Mouse (Mus musculus) kidney, adult 8-10 months (tissue): Measurements from ENCODE around the gene Dync1h1.
"Not testable (repeated sequence)": the region's sequence is repeated elsewhere in the genome, so short reads cannot be mapped to it uniquely, and the experiment has no call there.

ENCODE experiments used
- DNase-seq, 2 experiments: peaks; one replicate each; pipeline ENCODE4 v3.0.0; 2022

Gene Dync1h1

DNA sequence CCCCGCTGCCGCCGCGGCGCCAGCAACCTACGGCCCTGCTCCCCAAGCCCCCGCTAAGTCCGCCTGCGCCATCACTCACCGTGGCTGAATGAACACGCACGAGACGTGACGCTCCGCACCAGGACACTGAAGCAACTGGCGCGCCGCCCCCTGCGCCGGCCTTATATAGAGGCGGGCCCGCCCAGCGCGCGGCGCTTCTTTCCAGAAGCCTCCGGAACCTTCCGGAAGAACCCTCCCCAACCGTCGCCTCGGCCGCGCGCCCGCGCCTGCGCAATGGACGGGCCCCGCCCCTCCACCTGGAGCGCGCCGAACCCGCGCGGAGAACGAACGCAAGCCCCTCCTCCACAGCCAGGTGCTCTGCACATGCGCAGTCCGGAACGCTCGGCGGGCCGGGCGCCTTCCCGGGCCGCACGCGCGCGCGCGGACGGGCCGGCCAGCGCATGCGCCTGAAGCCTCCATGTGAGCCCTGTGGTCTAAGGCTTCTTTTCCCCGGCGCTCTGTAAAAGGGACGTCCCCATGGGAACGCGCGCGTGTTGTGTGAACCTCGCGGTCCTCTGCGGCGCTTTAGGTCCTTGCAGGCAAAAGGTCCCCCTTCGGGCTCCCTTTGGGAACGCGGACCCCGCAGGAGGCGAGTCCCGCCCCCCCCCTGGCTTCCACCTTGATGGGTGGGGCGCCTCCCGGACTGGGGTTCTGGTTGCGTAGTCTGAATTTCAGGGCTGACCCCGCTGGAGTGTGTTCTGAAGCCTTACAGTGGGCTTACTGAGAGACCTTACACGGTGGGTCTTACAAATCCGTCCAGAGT is 95.1 kb downstream of the Dync1h1 start:
- peak; percentile 96 to 97 for DNase-seq

DNA sequence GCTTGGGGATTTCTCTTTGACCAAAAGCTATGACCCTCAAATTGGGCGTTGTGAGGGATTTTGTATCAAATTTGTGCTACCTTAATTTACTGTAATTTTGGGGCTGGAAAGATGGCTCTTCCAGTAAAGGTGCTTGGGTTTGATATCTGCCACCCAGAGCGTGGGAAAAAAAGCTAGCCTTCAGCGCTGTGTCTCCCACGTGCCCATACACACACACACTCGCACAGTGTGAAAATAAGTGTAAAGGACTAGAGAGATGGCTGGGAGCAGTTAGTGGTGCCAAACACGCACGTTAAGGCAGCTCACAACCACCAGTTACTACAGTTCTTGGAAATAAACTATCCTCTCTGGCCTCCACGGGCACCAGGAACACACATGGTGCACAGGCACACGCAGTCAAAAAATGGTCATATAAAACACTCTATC is 95.7 kb downstream of the Dync1h1 start:
- DNase-seq: no peak

DNA sequence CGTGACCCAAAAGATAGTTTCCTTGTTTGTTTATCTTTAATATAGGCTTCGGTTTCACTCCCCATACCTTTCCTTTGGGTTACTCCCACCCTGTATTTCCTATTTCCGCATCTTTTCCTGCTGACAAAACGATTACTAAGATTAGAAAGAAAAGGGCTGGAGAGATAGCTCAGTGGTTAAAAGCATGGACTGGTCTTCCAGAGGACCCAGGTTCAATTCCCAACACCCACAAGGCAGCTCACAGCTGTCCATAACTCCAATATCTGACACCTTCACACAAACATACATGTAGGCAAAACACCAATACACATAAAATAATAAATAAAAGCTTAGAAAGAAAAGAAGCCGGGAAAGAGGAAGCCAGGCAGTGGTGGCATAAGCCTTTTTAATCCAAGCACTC is 96.2 kb downstream of the Dync1h1 start:
- no peak for DNase-seq

DNA sequence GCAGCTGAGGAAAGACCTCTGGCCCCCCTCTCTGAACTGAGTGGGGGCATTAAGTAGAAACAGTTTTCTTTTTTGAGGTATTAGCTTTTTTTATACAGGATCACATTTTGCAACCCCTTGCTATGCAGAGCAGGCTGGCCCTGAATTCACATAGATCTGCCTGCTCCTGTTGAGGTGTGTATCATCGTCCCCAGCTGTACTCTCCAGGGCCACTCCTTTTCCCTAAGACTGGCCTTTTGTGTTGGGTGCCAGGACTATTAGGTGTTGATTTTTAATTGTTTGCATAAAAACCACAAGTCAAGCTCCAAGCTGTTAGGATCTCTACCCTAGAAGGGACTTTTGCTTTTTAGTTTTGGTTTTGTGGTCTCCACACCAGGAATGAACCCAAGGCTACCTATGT is 96.8 kb downstream of the Dync1h1 start:
- DNase-seq: no peak

DNA sequence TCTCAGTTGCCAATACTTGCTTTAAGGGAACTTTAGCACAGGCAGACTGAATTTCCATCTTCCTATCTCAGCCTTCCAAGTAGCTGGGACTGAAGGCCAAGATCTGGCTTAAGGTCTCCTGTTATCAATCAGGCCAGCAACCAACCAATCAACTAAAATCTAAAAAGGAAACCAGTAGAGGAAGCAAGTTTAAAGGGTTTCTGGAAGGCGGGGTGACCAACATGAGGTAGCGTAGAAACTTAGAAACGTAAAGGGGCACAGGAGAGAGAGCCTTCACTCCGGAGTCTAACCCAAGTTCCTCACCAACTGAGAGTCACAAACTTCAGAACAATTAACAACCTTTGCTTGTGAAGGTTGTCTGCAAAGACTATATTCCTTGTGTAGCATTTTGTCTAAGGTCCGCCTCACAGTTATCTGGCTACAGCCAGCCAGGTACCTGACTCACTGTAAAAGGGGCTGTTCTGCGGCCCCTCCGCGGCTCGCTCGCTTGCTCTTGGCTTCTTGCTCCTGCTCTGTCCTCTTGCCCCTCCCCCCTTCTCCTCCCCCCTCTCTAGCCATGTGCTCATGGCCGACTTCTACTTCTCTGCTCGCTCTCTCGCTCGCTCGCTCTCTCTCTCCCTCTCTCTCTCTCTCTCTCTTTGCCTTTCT is 97.4 kb downstream of the Dync1h1 start:
- no peak for DNase-seq

DNA sequence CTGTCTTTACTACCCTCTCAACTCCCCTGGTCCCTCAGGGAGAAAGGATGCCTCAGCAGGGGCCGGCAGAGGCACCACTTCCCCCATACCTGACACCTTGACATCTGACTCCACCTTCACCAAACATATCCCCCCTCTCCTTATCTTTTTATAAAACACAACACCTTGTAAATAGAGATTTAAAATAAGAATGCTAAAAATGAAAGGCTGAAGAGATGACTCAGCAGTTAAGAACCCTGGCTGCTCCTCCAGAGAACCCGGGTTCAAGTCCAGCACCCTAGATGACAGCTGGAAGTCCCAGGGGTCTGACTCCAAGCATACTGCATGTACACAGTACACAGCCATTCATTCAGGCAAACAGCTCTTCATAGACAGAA is 97.9 kb downstream of the Dync1h1 start:
- DNase-seq: no peak

DNA sequence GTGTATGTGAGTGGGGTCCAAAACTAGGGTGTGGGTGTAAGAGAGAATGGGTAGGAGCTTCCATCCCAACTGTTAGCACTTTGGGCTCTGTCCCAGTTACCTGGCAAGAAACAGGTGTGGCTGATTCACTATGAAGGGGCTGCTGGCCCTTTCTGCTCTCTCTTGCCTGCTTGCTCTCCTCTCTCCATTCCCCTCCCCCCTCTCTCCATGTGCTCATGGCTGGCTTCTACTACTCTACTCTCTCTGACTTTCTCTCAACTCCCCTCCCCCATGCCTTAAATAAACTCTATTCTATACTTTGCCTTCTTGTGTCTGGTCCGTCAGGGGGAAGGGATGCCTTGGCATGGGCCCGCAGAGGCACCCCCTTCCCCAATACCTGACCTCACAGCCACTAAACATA is 99.5 kb downstream of the Dync1h1 start:
- no peak for DNase-seq

DNA sequence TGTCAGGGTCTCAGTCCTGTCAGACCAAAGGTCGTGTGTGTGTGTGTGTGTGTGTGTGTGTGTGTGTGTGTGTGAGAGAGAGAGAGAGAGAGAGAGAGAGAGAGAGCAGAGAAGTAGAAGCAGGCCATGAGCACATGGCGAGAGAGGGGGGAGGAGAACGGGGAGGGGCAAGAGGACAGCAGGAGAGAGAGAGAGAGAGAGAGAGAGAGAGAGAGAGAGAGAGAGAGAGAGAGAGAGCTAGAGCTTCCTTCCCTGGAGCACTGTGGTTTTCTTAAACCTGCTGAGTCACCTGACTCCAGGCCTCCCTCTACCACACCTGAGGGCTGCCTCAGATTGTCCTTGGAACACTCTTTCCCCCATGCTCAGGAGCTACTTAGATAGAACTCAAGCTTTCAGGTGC is 100.1 kb downstream of the Dync1h1 start:
- not testable (repeated sequence) for DNase-seq

DNA sequence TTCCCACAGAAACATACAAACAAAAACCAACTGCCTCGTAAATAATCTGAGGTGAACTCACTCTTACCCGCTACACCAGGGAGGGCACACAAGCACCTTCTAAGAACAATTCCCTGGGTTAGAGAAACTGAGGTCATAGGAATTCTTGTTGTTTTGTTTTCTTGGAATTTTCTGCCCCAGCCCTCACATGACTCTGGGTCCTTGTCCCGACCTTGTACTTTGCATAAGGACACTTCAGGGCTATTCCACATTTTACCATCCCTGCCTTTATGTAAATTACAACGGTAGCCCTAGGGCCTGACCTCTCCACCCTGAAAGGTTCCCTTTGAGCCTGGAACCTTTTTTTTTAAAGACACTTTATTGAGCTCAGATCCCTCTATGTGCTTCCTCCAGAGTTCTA is 101.3 kb downstream of the Dync1h1 start, which contains the start of gene Hsp90aa1:
Gene Hsp90aa1 (minus strand): TSS at position 173 of the 400 bp plus-strand sequence.
- no peak for DNase-seq

DNA sequence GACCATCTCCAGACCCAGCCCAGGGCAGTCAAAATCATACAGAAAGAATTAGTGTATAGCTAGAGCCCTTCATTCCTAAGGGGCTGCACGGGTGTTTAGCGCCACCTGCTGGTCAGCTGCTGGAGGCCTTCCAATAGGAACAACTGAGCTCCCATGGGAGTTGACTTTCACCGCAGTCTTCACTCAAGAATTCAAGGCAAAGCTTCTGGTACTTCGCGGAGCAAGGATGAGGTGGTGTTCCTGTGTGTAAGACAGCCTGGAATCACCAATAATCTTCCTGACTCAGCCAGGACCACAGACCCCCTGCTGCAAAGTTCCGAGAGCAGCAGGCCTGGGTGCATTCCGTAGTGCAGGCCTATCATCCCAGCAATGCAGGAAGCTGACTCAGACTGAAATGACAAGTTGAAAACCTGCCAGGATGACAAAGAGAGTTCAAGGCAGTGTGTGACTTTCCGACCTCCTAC is 101.8 kb downstream of the Dync1h1 start:
- DNase-seq: peak; percentile 79 to 91

DNA sequence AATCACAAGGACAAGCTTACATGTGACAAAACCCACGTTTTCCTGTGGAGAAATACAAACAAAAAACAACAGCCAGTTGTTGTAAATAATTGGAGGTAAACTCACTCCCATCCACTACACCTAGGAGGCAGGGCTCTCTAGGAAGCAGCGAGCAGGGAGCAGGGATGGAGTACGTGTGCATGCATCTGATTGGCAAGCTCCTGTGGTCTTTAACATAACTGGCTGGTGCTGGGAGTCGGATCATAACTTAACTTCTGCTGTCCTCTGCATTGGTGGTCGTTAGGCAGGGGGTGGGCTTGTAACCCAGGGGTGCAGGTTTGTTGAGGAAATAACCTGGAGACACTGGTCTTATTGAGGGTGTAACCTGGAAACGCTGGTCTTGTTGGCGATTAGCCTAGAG is 102.4 kb downstream of the Dync1h1 start:
- DNase-seq: no peak

DNA sequence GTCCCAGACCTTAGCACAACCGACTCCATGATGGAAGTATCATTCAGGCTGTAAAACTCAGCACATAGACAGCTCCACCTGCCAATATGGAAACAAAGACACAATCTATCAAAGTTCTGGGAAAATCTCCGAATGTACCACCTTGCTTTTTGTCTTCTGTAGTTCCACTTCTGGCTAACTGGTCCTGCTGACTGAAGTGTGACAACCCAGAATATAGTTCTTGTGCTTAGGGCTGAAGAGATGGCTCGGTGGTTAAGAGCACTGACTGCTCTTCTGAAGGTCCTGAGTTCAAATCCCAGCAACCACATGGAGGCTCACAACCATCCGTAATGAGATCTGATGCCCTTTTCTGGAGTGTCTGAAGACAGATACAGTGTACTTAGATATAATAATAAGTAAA is 104.2 kb downstream of the Dync1h1 start:
- DNase-seq: not testable (repeated sequence)

DNA sequence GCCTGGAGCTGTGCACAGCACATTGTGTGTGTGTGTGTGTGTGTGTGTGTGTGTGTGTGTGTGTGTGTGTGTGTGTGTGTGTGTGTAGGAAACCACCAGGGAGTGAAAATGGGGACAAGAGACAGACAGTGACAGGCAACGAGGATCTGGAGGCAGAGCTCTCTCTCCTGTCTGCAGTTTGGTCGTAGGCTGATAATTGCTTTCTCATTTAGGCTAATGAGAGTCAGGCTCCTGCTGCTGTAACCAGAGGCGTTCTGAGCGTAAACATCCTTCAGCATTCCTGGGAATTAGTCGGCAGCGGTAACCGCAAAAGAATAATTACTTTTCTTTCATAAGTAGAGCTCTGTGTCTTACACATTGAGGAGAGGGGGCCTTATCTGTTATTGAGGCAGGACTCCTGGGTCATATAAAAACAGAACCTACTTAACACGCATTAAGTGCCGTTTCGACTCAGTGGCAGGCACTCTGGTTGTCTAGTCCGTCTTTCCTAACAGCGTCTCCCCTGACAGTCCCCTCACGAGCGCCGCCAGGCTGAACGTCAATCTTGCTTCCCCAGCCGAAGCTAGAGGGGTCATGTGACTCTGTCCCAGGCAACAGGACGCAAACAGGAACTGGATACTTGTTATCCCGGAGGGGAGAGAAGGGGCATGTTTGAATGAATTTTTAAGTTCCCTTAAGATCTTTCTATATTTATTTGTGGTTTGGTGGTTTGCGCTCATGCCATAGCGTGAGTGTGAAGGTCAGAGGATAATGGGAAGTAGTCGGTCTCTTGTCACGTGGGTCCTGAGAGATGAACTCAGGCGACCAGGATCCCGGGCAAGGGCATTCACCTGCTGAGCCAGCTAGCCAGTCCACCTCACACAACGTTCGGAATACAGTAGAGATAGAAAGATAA is 105.3 kb downstream of the Dync1h1 start:
- DNase-seq: peak in 1 of 2 experiments; percentile 59

DNA sequence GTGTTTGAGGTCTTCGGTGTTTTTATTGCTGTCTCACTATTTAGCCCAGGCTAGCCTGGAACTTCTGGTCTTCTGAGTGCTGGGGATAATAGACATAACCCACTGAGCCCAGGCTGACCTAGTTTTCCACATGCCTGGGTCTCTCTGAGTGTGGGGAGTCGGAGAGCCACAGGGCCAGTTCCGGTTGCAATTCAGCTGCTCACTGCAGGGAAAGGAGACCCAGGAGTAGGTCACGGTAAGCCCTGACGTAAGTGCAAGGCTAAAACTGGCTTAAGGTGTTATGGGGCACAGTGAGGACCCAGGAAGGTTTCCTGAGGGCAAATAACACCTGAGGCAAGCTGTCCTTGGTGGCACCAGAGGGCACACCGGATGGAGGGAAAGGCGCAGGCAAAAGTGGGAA is 106.2 kb downstream of the Dync1h1 start:
- DNase-seq: no peak

DNA sequence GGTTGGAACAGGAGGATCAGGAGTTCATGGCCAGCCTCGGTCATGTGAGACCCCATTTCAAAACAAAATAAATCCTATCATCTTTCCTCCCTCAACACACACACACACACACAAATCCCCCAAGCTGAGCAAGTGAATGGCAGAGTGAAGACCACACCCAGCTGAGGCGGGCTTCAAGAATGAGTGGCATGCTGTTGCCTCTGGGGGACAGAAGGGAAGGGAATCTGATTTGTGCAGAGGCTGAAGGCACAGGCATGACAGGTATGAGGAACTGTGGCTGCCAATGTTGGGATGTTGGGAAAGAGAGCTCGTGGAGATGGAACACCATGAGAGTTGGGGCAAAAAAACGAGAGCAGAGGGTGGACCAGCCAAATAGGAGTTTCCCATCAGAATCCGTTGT is 110.0 kb downstream of the Dync1h1 start:
- DNase-seq: no peak

DNA sequence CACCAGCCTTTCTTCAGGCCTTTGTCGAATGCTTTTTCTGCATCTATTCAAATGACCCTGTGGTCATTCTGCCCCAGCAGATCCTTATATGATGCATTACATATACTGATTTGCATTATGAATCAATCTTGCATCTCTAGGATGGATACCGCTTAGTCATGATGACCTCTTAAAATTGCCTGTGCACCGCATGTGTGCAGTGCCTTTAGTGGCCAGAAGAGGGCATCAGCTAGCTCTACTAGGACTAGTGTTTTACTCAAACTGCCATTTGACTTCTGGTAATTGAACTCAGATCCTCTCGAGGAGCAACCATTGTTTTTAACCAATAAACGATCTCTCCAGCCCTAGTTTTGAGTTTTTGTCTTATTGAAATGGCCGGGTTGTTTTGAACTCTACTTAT is 112.5 kb downstream of the Dync1h1 start:
- DNase-seq: no peak

DNA sequence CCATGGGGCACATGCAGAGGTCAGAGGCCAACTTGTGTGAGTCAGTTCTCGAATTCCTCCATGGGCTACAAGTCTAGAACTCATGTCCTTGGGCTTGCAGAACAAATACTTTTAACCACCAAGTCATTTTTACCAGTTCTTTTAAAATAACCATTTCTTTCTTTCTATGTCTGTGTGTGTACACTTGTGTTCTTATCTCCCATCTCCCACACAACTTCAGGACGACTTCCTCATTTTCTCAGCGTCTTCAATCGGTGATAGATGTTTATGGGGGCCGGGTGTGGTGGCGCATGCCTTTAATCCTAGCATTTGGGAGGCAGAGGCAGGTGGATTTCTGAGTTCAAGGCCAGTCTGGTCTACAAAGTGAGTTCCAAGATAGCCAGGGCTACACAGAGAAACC is 113.0 kb downstream of the Dync1h1 start:
- DNase-seq: no peak

DNA sequence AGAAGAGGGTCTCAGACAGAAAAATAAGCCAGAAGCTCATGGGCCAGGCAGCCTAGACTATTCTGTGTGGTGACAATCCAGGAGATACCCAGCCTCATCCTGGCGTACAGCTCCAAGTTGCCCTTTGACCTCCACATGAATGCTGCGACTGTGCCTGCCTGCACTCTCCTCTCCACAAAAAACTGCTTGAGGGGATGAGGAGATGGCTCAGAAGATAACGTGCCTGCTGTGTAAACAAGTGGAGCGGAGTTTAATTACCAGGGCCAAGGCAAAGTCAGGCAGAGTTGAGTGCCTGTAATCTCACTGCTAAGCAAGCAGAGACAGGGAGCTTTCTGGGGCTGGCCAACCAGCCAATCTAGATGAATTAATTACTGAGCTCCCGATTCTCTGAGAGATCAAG is 114.8 kb downstream of the Dync1h1 start:
- no peak for DNase-seq
